22 mouse cellular contexts compared by ENCODE assay signal in genomic region chr2:84912722-84913121, GRCm38 (mm10). TPM values are rescaled to one million over a fixed set of nuclear protein-coding genes. Genes with fewer than 3 reads are reported as not detected.
DNase-seq lines count a peak whose midpoint lies in the region; ATAC-seq and TF ChIP-seq lines count a peak whose summit lies in the region.
"Had no signal": no experiment of that assay in that cellular context is flagged by ENCODE, and none has a peak within 500 bp of the region (broad histone marks: within the 10 kb centered on the region; RNA-seq: fewer than 3 reads in every experiment).

No protein-coding gene starts in this region.

- peaks cover 21% of the 10 kb centered on the region for H3K4me1 ChIP-seq in heart, embryonic 10.5 days
- H3K4me1 ChIP-seq in heart, embryonic 12.5 days (replicated peaks), result peaks cover 27% of the 10 kb centered on the region
- peaks cover 6% of the 10 kb centered on the region for H3K4me1 ChIP-seq in stomach, embryonic 15.5 days
- 0 out of 2 replicates have a peak, but pooled peaks cover 3% of the 10 kb centered on the region for H3K4me1 ChIP-seq in stomach, postnatal 0 days (replicated peaks; ENCODE audit: control insufficient read depth, insufficient read depth)
- H3K4me1 ChIP-seq in hindbrain, embryonic 10.5 days (replicated peaks), result no peaks in the 10 kb centered on the region
- H3K4me1 ChIP-seq: forebrain, embryonic 15.5 days; midbrain, embryonic 13.5 days had no signal

- H3K4me2 ChIP-seq in heart, embryonic 12.5 days, result no peak overlapping the region
- H3K4me2 ChIP-seq in stomach, embryonic 15.5 days, result no peak overlapping the region
- no peak overlapping the region for H3K4me2 ChIP-seq in stomach, postnatal 0 days (replicated peaks; ENCODE audit: low read depth)
- H3K4me2 ChIP-seq: forebrain, embryonic 15.5 days; midbrain, embryonic 13.5 days had no signal

- H3K36me3 ChIP-seq in heart, embryonic 10.5 days, result no peaks in the 10 kb centered on the region
- no peaks in the 10 kb centered on the region for H3K36me3 ChIP-seq in heart, embryonic 12.5 days
- H3K36me3 ChIP-seq in stomach, embryonic 15.5 days, result no peaks in the 10 kb centered on the region
- no peaks in the 10 kb centered on the region for H3K36me3 ChIP-seq in stomach, postnatal 0 days (ENCODE audit: control insufficient read depth, insufficient read depth, low read length)
- H3K36me3 ChIP-seq in hindbrain, embryonic 10.5 days, result no peaks in the 10 kb centered on the region
- H3K36me3 ChIP-seq: embryonic facial prominence, embryonic 10.5 days; forebrain, embryonic 15.5 days; midbrain, embryonic 13.5 days had no signal

- H3K4me3 ChIP-seq in heart, embryonic 10.5 days, result no peak overlapping the region
- H3K4me3 ChIP-seq in heart, embryonic 12.5 days, result no peak overlapping the region
- H3K4me3 ChIP-seq in stomach, embryonic 15.5 days (replicated peaks), result no peak overlapping the region
- H3K4me3 ChIP-seq in stomach, postnatal 0 days (ENCODE audit: low read depth, low read length), result no peak overlapping the region
- no peak overlapping the region for H3K4me3 ChIP-seq in hindbrain, embryonic 10.5 days
- H3K4me3 ChIP-seq: embryonic facial prominence, embryonic 10.5 days; forebrain, embryonic 15.5 days; midbrain, embryonic 13.5 days had no signal

- no peaks in the 10 kb centered on the region for H3K27me3 ChIP-seq in heart, embryonic 10.5 days (ENCODE audit: insufficient read depth, poor library complexity, severe bottlenecking)
- no peaks in the 10 kb centered on the region for H3K27me3 ChIP-seq in heart, embryonic 12.5 days (replicated peaks)
- H3K27me3 ChIP-seq in stomach, embryonic 15.5 days (replicated peaks), result no peaks in the 10 kb centered on the region
- H3K27me3 ChIP-seq in stomach, postnatal 0 days (ENCODE audit: control insufficient read depth, insufficient read depth, low read length), result no peaks in the 10 kb centered on the region
- no peaks in the 10 kb centered on the region for H3K27me3 ChIP-seq in hindbrain, embryonic 10.5 days (ENCODE audit: insufficient read depth, poor library complexity, severe bottlenecking)
- H3K27me3 ChIP-seq: forebrain, embryonic 15.5 days; midbrain, embryonic 13.5 days had no signal

- DNase-seq in heart, embryonic 10.5 days (ENCODE audit: low spot score), result peak; percentile 75
- DNase-seq in kidney, postnatal 36 days, result peak; percentile 22 to 34
- no peak for DNase-seq in kidney, adult 18-20 months
- DNase-seq in stomach, postnatal 0 days (ENCODE audit: low spot score), result no peak
- peak; percentile 70 for DNase-seq in mesoderm, embryonic 11.5 days (ENCODE audit: low read depth, low spot score)
- no peak for DNase-seq in hindbrain, embryonic 10.5 days (ENCODE audit: low spot score)
- DNase-seq: adrenal gland, adult 8-10 months; cerebellum, adult 18-20 months; cerebellum, postnatal 25 days; gastrocnemius, postnatal 14 days; heart, adult 11 months; kidney, adult 9 months; left cerebral cortex, postnatal 4 days; liver, postnatal 0 days; right cerebral cortex, postnatal 14 days had no signal

- H3K9ac ChIP-seq in heart, embryonic 12.5 days, result no peak overlapping the region
- no peak overlapping the region for H3K9ac ChIP-seq in stomach, embryonic 15.5 days
- H3K9ac ChIP-seq in stomach, postnatal 0 days (ENCODE audit: low read length), result no peak overlapping the region
- H3K9ac ChIP-seq: forebrain, embryonic 15.5 days; liver, postnatal 0 days; midbrain, embryonic 13.5 days had no signal

- TF ChIP-seq CTCF in stomach, postnatal 0 days (IDR thresholded peaks at IDR 0.05; ENCODE audit: low read depth), result no peak

- 66% methylated on average over 3 of the region's 3 CpGs for WGBS in heart, embryonic 10.5 days
- 57% methylated on average over 3 of the region's 3 CpGs for WGBS in heart, embryonic 12.5 days
- WGBS in stomach, embryonic 15.5 days, result 25% methylated on average over 3 of the region's 3 CpGs
- 16% methylated on average over 3 of the region's 3 CpGs for WGBS in stomach, postnatal 0 days
- 72% methylated on average over 3 of the region's 3 CpGs for WGBS in hindbrain, embryonic 10.5 days

- H3K9me3 ChIP-seq in heart, embryonic 10.5 days, result no peaks in the 10 kb centered on the region
- no peaks in the 10 kb centered on the region for H3K9me3 ChIP-seq in heart, embryonic 12.5 days (replicated peaks)
- H3K9me3 ChIP-seq in stomach, embryonic 15.5 days, result no peaks in the 10 kb centered on the region
- no peaks in the 10 kb centered on the region for H3K9me3 ChIP-seq in stomach, postnatal 0 days (ENCODE audit: control insufficient read depth, low read length)
- no peaks in the 10 kb centered on the region for H3K9me3 ChIP-seq in hindbrain, embryonic 10.5 days
- H3K9me3 ChIP-seq: embryonic facial prominence, embryonic 10.5 days; forebrain, embryonic 15.5 days; midbrain, embryonic 13.5 days had no signal

- no peak overlapping the region for H3K27ac ChIP-seq in heart, embryonic 10.5 days
- no peak overlapping the region for H3K27ac ChIP-seq in heart, embryonic 12.5 days (ENCODE audit: poor library complexity, severe bottlenecking)
- H3K27ac ChIP-seq in stomach, embryonic 15.5 days, result no peak overlapping the region
- H3K27ac ChIP-seq in stomach, postnatal 0 days (replicated peaks), result no peak overlapping the region
- no peak overlapping the region for H3K27ac ChIP-seq in hindbrain, embryonic 10.5 days
- H3K27ac ChIP-seq: embryonic facial prominence, embryonic 10.5 days; forebrain, embryonic 15.5 days; midbrain, embryonic 13.5 days had no signal

- no peak for TF ChIP-seq EP300 in stomach, postnatal 0 days (optimal IDR thresholded peaks at IDR 0.05)

- no peak for ATAC-seq in heart, embryonic 12.5 days (ENCODE audit: insufficient number of reproducible peaks, low FRiP score)
- peak; percentile 59; the same call in 1 of the 2 replicates for ATAC-seq in stomach, embryonic 15.5 days (ENCODE audit: insufficient read depth, low FRiP score, low read depth)
- ATAC-seq in stomach, postnatal 0 days (ENCODE audit: low FRiP score, low TSS enrichment), result no peak
- ATAC-seq: activated CD4-positive, CD25-positive, alpha-beta regulatory T cell, adult 4 months; forebrain, embryonic 15.5 days; hindbrain, embryonic 16.5 days; liver, postnatal 0 days; midbrain, embryonic 13.5 days had no signal

RNA-seq across cellular contexts. Expression of gene Slc43a3, which starts 23.7 kb away (rescaled TPM):
- polyA plus RNA-seq in heart, embryonic 10.5 days (2016; fragmentation: Nextera tagmentation; extraction: Ambion mirVana), result 48.4 and 50.9 TPM in 2 replicates
- 33.6 and 35.0 TPM in 2 replicates for polyA plus RNA-seq in heart, embryonic 12.5 days (2016; fragmentation: Nextera tagmentation; extraction: Ambion mirVana)
- polyA plus RNA-seq in stomach, embryonic 15.5 days (2015; fragmentation: Nextera tagmentation; extraction: Ambion mirVana), result 44.8 and 47.4 TPM in 2 replicates
- polyA plus RNA-seq in stomach, postnatal 0 days (2015; fragmentation: Nextera tagmentation; extraction: Ambion mirVana), result 14.3 and 16.5 TPM in 2 replicates
- 21.5 and 26.6 TPM in 2 replicates for polyA plus RNA-seq in hindbrain, embryonic 10.5 days (2016; fragmentation: Nextera tagmentation; extraction: Ambion mirVana)

RNA-seq across cellular contexts. Expression of gene Rtn4rl2, which starts 26.2 kb away (rescaled TPM):
- polyA plus RNA-seq in heart, embryonic 10.5 days (2016; fragmentation: Nextera tagmentation; extraction: Ambion mirVana), result 0.33 and 0.88 TPM in 2 replicates
- polyA plus RNA-seq in heart, embryonic 12.5 days (2016; fragmentation: Nextera tagmentation; extraction: Ambion mirVana), result 0.67 and 1.2 TPM in 2 replicates
- 0.85 and 0.91 TPM in 2 replicates for polyA plus RNA-seq in stomach, embryonic 15.5 days (2015; fragmentation: Nextera tagmentation; extraction: Ambion mirVana)
- polyA plus RNA-seq in stomach, postnatal 0 days (2015; fragmentation: Nextera tagmentation; extraction: Ambion mirVana), result 0.41 and 0.53 TPM in 2 replicates
- polyA plus RNA-seq in hindbrain, embryonic 10.5 days (2016; fragmentation: Nextera tagmentation; extraction: Ambion mirVana), result 3.8 and 4.0 TPM in 2 replicates
- polyA plus RNA-seq: activated CD4-positive, CD25-positive, alpha-beta regulatory T cell, adult 4 months had no signal

Comparison
In these comparisons a context has a peak if more than half of its experiments do, and no peak if none do; other contexts are left out.
1. DNase-seq: peak in heart, embryonic 10.5 days (single experiment), kidney, postnatal 36 days (2 of 2) and mesoderm, embryonic 11.5 days (single experiment); none in kidney, adult 18-20 months (single experiment), stomach, postnatal 0 days (single experiment) and hindbrain, embryonic 10.5 days (single experiment).